Mouse (Mus musculus): ENCODE results near the gene Gm49339.
"Not testable (repeated sequence)": the region's sequence is repeated elsewhere in the genome, so short reads cannot be mapped to it uniquely, and the experiment has no call there.

Gm49339 gene

DNA sequence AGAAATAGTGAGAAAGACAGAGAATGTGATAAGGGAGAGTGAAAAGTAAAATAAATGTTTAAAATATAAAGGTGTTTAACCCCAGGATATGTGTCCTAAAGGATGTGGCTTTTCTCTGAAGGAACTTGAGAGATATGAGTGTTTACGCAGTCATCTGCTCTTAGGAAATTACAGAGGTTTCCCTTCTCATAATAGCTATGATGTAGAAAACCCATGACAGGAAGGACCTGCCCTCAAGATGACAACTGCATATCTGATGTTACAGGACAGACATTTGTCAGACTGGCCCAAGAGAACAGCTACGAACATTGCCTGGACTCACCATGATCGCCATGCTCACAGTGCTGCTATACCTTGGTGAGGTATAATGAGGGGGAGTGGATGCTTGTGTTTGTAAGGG is at the start of gene Gm49339, which contains the start of gene Lilr4b:
Gene Gm49339 (plus strand): TSS at position 216 of the 400 bp plus-strand sequence.
Gene Lilr4b (plus strand): TSS at position 236 of the 400 bp plus-strand sequence.
- peak; percentile 72 for DNase-seq (ENCODE audit: low read depth)

DNA sequence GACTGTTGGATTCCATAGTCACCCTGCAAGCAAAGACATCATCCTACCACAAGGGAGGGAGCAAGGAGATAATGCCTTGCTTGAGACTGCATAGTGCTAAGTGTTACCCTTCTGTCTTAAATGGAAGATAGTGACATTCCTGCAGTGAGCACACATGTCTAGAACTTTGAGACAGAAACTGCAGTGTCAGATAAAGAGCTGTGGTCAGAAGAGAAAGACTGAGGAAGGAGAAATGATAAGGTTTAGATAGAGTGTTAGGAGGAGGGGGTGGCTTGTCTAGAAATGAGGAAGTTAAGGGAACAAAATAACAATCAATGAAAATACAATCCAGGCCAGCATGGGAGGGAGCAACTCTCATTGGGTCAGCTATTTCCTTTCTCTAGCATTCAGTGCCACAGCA is 47.5 kb upstream of the Gm49339 start:
- DNase-seq (ENCODE audit: low read depth) = peak; percentile 61

DNA sequence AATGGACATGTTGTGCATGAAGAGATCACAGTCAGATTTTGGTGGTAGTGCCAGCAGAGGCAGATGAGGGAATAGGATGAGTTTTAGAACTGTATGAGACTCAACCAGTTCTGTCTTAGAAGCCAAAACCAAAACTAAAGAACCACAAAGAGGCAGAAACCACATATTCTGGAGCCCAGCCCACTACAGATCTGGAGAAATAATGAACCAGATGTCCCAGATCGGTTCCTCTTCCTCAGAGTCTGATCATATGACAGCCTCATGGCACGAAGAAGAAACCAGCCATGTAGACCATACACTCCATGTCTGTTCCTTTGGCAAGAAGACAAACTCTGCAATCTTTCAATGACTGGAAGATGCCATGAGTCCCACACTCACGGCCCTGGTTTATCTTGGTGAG is 44.7 kb upstream of the Gm49339 start:
- DNase-seq (ENCODE audit: low read depth) = no peak

- no peak for DNase-seq (ENCODE audit: low read depth)
These were observed 28.8 kb upstream of the Gm49339 start for GRCm38 (mm10) chr10:51451610-51452009.

DNA sequence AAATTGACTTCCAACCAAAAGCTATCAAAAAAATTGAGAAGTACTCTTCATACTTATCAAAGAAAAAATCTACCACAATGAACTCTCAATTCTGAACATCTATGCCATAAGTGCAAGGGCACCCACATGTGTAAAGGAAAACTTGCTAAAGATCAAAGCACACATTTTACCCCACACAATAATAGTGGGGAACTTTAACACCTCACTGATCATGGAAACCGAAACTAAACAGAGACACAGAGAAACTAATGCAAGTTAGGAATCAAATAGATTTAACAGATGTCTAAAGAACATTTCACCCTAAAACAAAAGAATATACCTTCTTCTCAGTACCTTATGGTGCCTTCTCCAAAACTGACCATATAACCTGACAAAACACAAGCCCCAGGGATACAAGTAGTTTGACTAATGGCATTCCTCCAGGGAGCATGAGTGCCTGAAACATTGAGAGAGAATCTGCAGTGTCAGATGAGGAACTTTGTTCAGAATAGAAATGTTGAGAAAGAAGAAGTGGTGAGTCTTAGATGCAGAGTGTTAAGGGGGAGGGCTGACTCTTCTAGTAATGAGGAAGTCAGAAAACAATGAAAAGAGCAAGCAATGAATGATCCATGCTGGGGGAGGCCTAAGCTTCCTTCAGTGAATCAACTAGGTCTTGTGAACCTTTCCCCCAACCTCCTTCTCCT is 26.7 kb upstream of the Gm49339 start:
- peak; percentile 74 for DNase-seq (ENCODE audit: low read depth)

GRCm38 (mm10) chr10:51454365-51454764 is 26.0 kb upstream of the Gm49339 start:
- peak; percentile 54 for DNase-seq (ENCODE audit: low read depth)

DNA sequence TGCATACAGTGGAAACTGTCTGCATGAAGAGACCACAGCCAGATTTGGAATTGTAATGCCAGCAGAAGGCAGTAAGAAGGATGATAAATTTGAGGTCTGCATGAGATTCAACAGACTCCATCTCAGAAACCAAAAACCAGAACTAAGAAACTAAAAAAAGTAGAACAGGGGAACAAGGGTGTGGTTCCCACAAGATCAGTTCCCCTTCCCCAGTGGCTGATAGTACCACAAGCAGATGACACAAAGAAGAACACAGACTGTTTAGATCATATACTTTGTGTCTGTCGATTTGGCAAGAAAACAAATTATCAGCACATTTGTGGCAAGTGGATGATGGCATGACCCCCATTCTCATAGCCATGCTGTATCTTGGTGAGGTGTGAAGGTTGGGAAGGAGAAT is 24.6 kb upstream of the Gm49339 start:
- DNase-seq (ENCODE audit: low read depth) = no peak

DNA sequence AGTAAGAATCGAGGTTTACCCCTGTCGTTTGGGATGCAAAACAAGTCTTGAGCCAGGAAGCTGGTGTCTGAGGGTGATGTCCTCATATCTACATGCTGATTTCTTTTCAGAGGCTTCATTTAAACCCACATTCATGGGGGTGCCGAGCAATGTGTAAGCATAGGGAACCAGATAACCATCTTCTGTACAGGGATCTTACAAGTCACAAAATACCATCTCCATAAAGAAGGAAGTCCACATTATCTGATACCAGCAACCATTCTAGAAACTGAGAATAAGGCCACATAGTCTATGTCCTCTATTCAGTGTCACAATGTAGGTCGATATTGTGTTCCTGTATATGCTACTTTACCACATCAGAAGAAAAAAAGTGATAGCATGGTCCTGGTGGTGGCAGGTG is 24.0 kb upstream of the Gm49339 start:
- no peak for DNase-seq (ENCODE audit: low read depth)

- DNase-seq (ENCODE audit: low read depth) = not testable (repeated sequence)
These were observed 16.6 kb upstream of the Gm49339 start for GRCm38 (mm10) chr10:51463800-51464199.

- peak; percentile 66 for DNase-seq (ENCODE audit: low read depth)
These were observed 10.3 kb downstream of the Gm49339 start, which contains the start of gene Lilrb4a for GRCm38 (mm10) chr10:51490691-51491090. Gene Lilrb4a (plus strand): TSS chr10:51490956.

DNA sequence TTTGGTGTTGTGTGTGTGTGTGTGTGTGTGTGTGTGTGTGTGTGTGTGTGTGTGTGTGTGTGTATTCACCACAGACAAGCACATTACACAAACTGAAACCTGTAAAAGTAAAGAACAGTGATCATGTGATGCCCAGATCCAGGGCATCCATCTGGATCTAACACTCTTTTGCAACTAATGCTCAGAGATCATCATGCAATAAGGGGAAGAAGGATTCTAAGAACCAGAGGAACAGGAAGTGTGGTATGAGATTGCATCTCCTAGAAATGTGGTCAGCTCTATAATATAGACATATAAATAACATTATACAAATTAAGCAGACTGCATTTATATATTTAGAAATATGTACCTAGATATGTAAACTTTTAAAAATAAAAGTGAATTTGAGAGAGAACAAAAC is 39.6 kb downstream of the Gm49339 start:
- DNase-seq (ENCODE audit: low read depth) = peak; percentile 44

DNA sequence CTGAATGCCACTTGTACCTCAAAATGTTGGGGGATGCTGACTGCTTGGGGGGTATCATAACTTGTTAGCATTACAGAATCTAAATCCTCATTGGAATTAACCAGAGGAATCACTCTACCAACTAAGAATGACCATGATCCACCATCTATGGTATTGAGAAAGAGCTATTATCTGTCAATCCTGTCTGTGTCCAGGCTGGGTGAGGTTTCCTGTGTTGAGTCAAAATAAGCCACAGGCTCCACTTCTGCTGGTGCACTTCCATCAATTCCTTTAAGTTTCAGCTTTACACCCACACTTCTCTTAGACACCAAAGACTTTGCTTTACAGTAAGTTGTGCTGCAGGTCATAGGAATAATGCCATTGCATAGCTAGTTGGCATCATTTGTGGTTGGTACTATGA is 41.0 kb downstream of the Gm49339 start:
- peak; percentile 81 for DNase-seq (ENCODE audit: low read depth)

GRCm38 (mm10) chr10:51526090-51526489 is 45.7 kb downstream of the Gm49339 start:
- DNase-seq (ENCODE audit: low read depth) = no peak

- no peak for DNase-seq (ENCODE audit: low read depth)
These were observed 46.2 kb downstream of the Gm49339 start for GRCm38 (mm10) chr10:51526633-51527032.

- peak; percentile 75 for DNase-seq (ENCODE audit: low read depth)
These were observed 48.5 kb downstream of the Gm49339 start for GRCm38 (mm10) chr10:51528840-51529434.

- DNase-seq (ENCODE audit: low read depth) = no peak
These were observed 49.1 kb downstream of the Gm49339 start for GRCm38 (mm10) chr10:51529497-51529896.

GRCm38 (mm10) chr10:51530813-51531212 is 50.4 kb downstream of the Gm49339 start:
- DNase-seq (ENCODE audit: low read depth) = peak; percentile 8

Measured in 416B (cell line).